Mouse (Mus musculus) induced T-regulatory cell, adult 2 months (primary cell): ENCODE measurements at regions not wholly inside any gene's neighbourhood (a gene's known extent, or its start where the extent isn't known, plus 50 kb on each side); places are given as distances from the start of the nearest gene placed in this dataset.

Source experiments
- DNase-seq: peaks from one replicate; pipeline ENCODE4 v3.0.0-alpha.2; 2012; ENCODE audit warnings: low read depth

- DNase-seq = no peak
These were observed 71.1 kb upstream of the Sfswap start for GRCm38 (mm10) chr5:129429897-129430296.

DNA sequence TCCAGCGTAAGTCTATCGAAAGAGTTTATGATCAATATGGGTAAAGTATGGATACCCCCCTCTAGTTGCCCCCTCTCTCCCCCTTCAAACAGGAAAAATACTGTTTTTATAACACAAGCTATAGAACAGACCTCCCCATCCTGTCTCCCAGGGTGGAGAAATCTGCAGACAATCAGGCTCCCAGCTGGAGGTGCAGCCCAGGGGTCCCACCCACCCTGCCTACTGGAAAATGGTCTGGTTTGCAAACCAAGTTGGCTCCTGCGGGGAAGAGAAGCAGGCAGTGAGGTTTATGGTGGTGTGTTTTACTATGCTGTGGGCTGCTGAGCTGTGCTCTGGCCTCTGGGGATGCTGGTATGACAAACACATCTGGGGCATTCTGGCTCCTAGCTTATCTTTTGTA, 70.7 kb upstream of the Sfswap start:
- no peak for DNase-seq

DNA sequence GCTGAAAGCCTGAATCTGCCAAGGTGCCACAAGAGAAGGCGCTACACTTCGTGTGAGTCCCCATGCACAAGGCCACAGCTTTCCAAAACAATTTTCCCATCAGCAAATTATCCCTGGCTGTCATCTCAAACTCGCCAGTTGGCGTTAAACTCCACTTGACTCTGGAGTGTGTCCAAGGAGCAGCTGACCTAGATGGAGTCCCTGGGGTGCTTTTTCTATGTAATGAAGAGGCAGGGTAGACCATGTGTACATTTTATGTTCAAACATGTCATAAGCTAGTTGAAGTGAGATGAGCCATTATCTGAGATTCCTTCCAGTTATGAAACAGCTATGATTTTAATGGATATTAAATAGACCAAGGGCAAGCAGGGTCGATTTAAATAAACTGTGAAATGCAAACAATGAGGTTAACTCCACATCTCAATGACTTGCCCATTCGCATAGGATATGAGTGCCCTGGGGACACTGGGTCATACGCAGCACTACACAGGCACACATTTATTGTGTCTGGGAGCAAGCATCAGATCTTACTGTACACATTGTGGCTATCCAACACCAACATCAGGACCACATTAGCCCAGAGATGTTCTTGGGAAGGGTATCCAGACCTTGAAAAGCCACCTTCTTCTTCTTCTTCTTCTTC, 51.0 kb upstream of the Sfswap start:
- no peak for DNase-seq
